Mouse (Mus musculus) liver, adult 2 months (tissue): ENCODE data around the gene Retreg1. TPM values are rescaled to one million over a fixed set of nuclear protein-coding genes. Genes with fewer than 3 reads are reported as not detected.

Experiments
- DNase-seq: peaks from one replicate; pipeline ENCODE4 v3.0.0-alpha.2; 2011; ENCODE audit warnings: low read depth, low spot score; ENCODE audit errors: extremely low read depth
- H3K27ac ChIP-seq: fragments of 200-500 bp; replicated peaks from 2 replicates; pipeline ENCODE4 v1.5.1; 2012; ENCODE audit warnings: low read depth, mild to moderate bottlenecking, control low read depth, inconsistent platforms, low read length; ENCODE audit not compliant: insufficient read depth
- H3K27me3 ChIP-seq: fragments of 200-500 bp; 2 replicates; pipeline ENCODE4 v1.6.1; 2012; ENCODE audit warnings: mild to moderate bottlenecking, moderate library complexity, low read length, inconsistent platforms; ENCODE audit not compliant: control insufficient read depth, insufficient read depth
- H3K36me3 ChIP-seq: fragments of 200-500 bp; 2 replicates; pipeline ENCODE4 v1.6.1; 2012; ENCODE audit warnings: low read length, inconsistent platforms; ENCODE audit not compliant: control insufficient read depth, insufficient read depth
- H3K4me1 ChIP-seq: fragments of 200-500 bp; 2 replicates; pipeline ENCODE4 v1.6.1; 2011; ENCODE audit warnings: low read length; ENCODE audit not compliant: control insufficient read depth, insufficient read depth
- H3K4me3 ChIP-seq: fragments of 200-500 bp; 2 replicates; pipeline ENCODE4 v1.5.1; 2011; ENCODE audit warnings: low read depth, mild to moderate bottlenecking, control low read depth, low read length, moderate library complexity; ENCODE audit not compliant: insufficient read depth
- H3K79me2 ChIP-seq: fragments of 200-500 bp; 2 replicates; pipeline ENCODE4 v1.6.1; 2012; ENCODE audit warnings: inconsistent platforms, mild to moderate bottlenecking, low read length, moderate library complexity; ENCODE audit not compliant: control insufficient read depth, insufficient read depth
- H3K9ac ChIP-seq: fragments of 200-500 bp; 2 replicates; pipeline ENCODE4 v1.6.1; 2012; ENCODE audit warnings: low read depth, mild to moderate bottlenecking, control low read depth, inconsistent platforms, low read length
- CTCF ChIP-seq: fragments of 200-500 bp; IDR thresholded peaks from 2 replicates; pipeline ENCODE4 v1.5.1; 2011; ENCODE audit warnings: low read depth, low read length, control low read depth
- POLR2A ChIP-seq: fragments of 200-500 bp; IDR thresholded peaks from 2 replicates; pipeline ENCODE4 v1.6.1; 2011; ENCODE audit warnings: low read length, control low read depth; ENCODE audit not compliant: insufficient read depth; ENCODE audit errors: extremely low read depth
- WGBS: fragments of 180-500 bp; shearing (Covaris S2); methylation state at CpG from one replicate; pipeline ENCODE4 v1.1.7; 2018; 5-methylcytosine and 5-hydroxymethylcytosine counted together
- polyA plus RNA-seq: library from polyadenylated mRNA; depleted of rRNA; stranded (reverse); fragments of >200 nt; gene quantifications from 2 replicates; pipeline ENCODE4 v1.2.3, GENCODE M21; 2012
- total RNA-seq: library from RNA; depleted of rRNA; stranded (reverse); fragments of >200 nt; gene quantifications from 2 replicates; pipeline ENCODE4 v1.2.3, GENCODE M21; 2014

Gene Retreg1
- total and polyA plus RNA-seq, 2 experiments, result 16.1 to 176 TPM

DNA sequence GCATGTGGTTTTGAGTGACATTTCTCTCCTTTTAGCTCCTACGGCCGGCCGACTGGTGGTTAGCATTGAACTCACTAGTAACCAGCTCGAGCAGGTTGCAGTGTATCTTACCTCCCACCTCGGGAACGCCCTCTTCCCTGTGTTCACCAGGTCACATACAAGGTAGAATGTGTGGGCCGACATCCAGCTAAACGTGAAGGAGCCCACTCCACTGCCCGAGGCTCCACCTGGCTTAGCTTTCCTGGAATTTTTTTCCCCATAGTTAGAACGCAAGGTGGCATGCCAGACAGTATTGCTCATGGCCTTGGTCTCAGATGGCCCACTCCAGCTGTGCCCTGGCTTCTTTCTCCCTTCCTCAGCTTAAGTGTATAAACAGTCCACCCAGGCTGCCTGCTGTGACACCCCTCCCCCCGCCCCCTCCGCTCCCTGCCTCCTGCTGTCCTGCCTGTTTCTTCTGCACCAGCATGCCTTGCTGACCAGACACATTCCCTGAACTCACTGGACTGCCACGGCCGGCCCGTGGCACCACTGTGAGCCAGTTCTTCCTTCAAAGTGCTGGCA is 33.7 kb downstream of the Retreg1 start:
- Histone ChIP-seq H3K27ac (no peak overlapping the region), H3K79me2 (no peaks in the 10 kb centered on the region), H3K9ac (no peak overlapping the region), H3K4me3 (no peak overlapping the region), H3K4me1 (no peaks in the 10 kb centered on the region), H3K27me3 (no peaks in the 10 kb centered on the region), H3K36me3 (no peaks in the 10 kb centered on the region)
- no peak for TF ChIP-seq POLR2A
- TF ChIP-seq CTCF, result no peak
- DNase-seq, result no peak
- WGBS, result 79% methylated on average over 15 of the region's 15 CpGs

- Histone ChIP-seq H3K36me3 (no peaks in the 10 kb centered on the region), H3K27ac (no peak overlapping the region), H3K4me3 (no peak overlapping the region), H3K79me2 (no peaks in the 10 kb centered on the region), H3K27me3 (no peaks in the 10 kb centered on the region), H3K4me1 (no peaks in the 10 kb centered on the region), H3K9ac (no peak overlapping the region)
- TF ChIP-seq POLR2A (no peak), CTCF (no peak)
- no peak for DNase-seq
- WGBS, result 90% methylated on average over 7 of the region's 7 CpGs
These were observed 34.8 kb downstream of the Retreg1 start for GRCm38 (mm10) chr15:25877798-25878197.

GRCm38 (mm10) chr15:25879229-25879628 is 36.2 kb downstream of the Retreg1 start:
- TF ChIP-seq CTCF (no peak), POLR2A (no peak)
- no peaks in the 10 kb centered on the region for H3K36me3 ChIP-seq
- no peaks in the 10 kb centered on the region for H3K79me2 ChIP-seq
- H3K4me1 ChIP-seq, result no peaks in the 10 kb centered on the region
- H3K9ac ChIP-seq, result no peak overlapping the region
- no peak overlapping the region for H3K27ac ChIP-seq
- WGBS, result 46% methylated on average over 6 of the region's 6 CpGs
- H3K27me3 ChIP-seq, result no peaks in the 10 kb centered on the region
- no peak overlapping the region for H3K4me3 ChIP-seq
- DNase-seq, result peak; percentile 44

DNA sequence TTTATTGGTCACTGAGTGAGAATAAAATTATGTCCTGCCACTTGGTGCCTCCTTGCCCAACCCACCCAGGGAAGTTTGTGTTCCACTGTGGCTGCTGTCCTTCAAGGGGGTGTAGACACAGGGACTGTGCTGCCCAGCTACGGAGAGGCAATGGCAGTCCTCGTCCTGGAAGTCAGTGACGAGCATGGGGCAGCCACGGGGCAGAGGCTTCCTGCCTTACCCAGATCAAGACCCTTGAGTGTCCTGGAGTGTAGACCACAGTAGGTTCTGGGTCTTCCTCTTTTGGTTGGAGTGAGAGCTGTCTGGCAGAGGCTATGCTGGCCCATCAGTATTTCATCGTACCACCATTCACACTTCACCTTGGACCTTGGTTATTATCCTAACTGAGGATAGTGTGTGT is 37.2 kb downstream of the Retreg1 start:
- Histone ChIP-seq H3K9ac (no peak overlapping the region), H3K27me3 (no peaks in the 10 kb centered on the region), H3K79me2 (no peaks in the 10 kb centered on the region), H3K27ac (no peak overlapping the region), H3K36me3 (no peaks in the 10 kb centered on the region), H3K4me1 (no peaks in the 10 kb centered on the region), H3K4me3 (no peak overlapping the region)
- 86% methylated on average over 5 of the region's 5 CpGs for WGBS
- no peak for TF ChIP-seq POLR2A
- TF ChIP-seq CTCF, result no peak
- no peak for DNase-seq

DNA sequence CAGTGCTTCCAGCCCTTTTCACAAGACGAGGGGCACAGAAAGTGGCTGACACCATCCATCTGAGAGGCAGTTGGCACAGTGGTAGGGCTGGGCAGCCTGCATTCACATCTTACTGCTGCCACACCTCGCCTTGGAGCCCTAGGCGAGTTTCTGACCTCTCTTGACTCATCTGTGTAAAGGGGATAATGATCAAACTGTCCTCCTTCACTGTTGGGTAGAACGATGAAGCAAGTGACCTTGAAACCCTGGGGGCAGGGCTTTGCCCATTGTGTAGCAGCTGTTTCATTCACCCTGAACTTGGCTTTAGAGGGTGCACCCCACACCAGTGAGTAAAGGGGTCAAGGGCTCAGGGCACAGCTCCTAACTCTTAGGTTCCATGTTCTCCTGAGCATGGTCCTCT is 39.0 kb downstream of the Retreg1 start:
- Histone ChIP-seq H3K79me2 (no peaks in the 10 kb centered on the region), H3K4me1 (no peaks in the 10 kb centered on the region), H3K27ac (no peak overlapping the region), H3K27me3 (no peaks in the 10 kb centered on the region), H3K4me3 (no peak overlapping the region), H3K36me3 (no peaks in the 10 kb centered on the region), H3K9ac (no peak overlapping the region)
- WGBS, result 63% methylated on average over 4 of the region's 4 CpGs
- no peak for DNase-seq
- TF ChIP-seq CTCF (no peak), POLR2A (no peak)

- Histone ChIP-seq H3K9ac (no peak overlapping the region), H3K79me2 (no peaks in the 10 kb centered on the region), H3K27me3 (no peaks in the 10 kb centered on the region), H3K4me3 (no peak overlapping the region), H3K4me1 (no peaks in the 10 kb centered on the region), H3K36me3 (no peaks in the 10 kb centered on the region), H3K27ac (no peak overlapping the region)
- no peak for DNase-seq
- TF ChIP-seq POLR2A, result no peak
- 78% methylated on average over 14 of the region's 14 CpGs for WGBS
These were observed 41.5 kb downstream of the Retreg1 start for GRCm38 (mm10) chr15:25884416-25884958.
